In genomic region chr4:99199757-99200251, GRCm38 (mm10) we compare ENCODE assay signal across 8 mouse cellular contexts. TPM values are rescaled to one million over a fixed set of nuclear protein-coding genes. Genes with fewer than 3 reads are reported as not detected.
A peak's percentile ranks its signal among the peaks of the same experiment; 100 is the strongest.
DNase-seq lines count a peak whose midpoint lies in the region.

No protein-coding gene starts in this region.

- intact Hi-C loops in left cerebral cortex, postnatal 25 days (cut with DNase I): no loop called here

- DNase-seq in layer of hippocampus, adult 11-12 months (ENCODE audit: low spot score): peak; percentile 32
- no peak for DNase-seq in layer of hippocampus, postnatal 10 days (ENCODE audit: low spot score in 2 of 2)
- peak; percentile 45 for DNase-seq in brain, adult 2 months (ENCODE audit: low read depth, low spot score)
- DNase-seq in liver (peak; percentile 43), adipocyte (ENCODE audit: low spot score) (no peak)
- peak; percentile 51 for DNase-seq in retina, postnatal 1 day
- no peak for DNase-seq in cerebellum, adult 9-10 months
- DNase-seq in left cerebral cortex, postnatal 25 days (ENCODE audit: low spot score in 2 of 2): no peak

RNA-seq across cellular contexts. Expression of gene Atg4c, which starts 6.1 kb away (rescaled TPM):
- total RNA-seq in layer of hippocampus, postnatal 10 days (2021): 10 to 100 TPM; 28.2 to 28.3 TPM
- total RNA-seq in left cerebral cortex, postnatal 25 days (2021): 10 to 100 TPM; 37.1 to 39.8 TPM

Comparison
In these comparisons a context has a peak if more than half of its experiments do, and no peak if none do; other contexts are left out.
1. DNase-seq: peak in layer of hippocampus, adult 11-12 months (single experiment), brain, adult 2 months (single experiment), liver (single experiment) and retina, postnatal 1 day (single experiment); none in layer of hippocampus, postnatal 10 days (0 of 2), adipocyte (single experiment), cerebellum, adult 9-10 months (single experiment) and left cerebral cortex, postnatal 25 days (0 of 2).